Mouse (Mus musculus): ENCODE measurements at regions not wholly inside any gene's neighbourhood (a gene's known extent, or its start where the extent isn't known, plus 50 kb on each side); places are given as distances from the start of the nearest gene placed in this dataset.
A peak's percentile ranks its signal among the peaks of the same experiment; 100 is the strongest.

- ATAC-seq (replicated peaks; ENCODE audit: poor library complexity) = 0 out of 2 replicates have a peak, but pooled peaks have one; percentile 42
Measured at GRCm38 (mm10) chr17:4770052-4770451, 224.1 kb upstream of the Arid1b start.

GRCm38 (mm10) chr17:4778161-4778560, 216.0 kb upstream of the Arid1b start:
- ATAC-seq (replicated peaks; ENCODE audit: poor library complexity) = peak; percentile 98

DNA sequence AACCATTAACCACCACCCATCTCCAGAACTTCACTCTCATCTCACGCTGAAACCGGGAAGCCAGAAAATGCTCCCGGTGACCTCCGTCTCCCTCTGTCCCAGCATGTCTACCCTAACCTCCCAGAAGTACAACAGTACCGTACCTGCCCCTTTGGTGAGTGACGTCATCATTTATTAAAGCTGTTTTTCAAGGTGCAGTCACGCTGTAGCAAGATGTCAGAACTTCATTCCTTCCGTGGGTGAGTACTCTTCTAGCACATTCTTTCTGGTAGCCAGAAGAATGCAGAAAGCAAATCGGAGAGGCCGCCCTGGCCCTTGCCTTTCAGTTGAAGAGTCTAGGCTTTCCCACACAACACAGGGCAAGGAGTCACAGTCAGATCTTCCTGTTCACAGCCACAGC, 215.1 kb upstream of the Arid1b start:
- ATAC-seq (replicated peaks; ENCODE audit: poor library complexity) = no peak

- ATAC-seq (replicated peaks; ENCODE audit: poor library complexity) = no peak
Measured at GRCm38 (mm10) chr17:4781586-4781985, 212.5 kb upstream of the Arid1b start.

GRCm38 (mm10) chr17:4784296-4784695, 209.8 kb upstream of the Arid1b start:
- ATAC-seq (replicated peaks; ENCODE audit: poor library complexity) = no peak

DNA sequence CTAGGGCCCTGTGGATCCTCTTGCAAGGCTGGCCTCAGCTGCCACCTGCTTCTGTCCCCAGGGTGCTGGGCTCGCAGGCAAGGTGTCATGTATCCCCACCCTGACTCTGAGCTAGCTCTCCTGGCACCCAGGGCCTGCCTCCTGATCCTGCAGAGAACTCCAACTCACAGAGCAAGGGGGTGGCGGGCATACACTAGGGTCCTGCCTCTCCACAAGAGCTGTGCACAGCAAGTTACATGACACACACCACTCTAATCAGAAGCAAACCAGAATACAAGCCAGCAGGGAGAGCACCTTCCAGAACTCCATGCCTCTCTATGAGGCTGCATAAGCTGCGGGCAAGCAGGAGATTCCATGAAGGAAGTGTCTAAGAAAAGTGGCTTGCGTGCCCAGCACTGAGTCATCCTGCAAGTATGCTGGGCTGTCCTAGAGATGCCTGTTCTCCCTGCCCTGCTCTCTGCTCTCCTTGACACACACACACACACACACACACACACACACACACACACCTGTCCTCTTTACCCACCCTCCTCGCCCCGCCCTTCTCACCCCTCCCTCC, 208.8 kb upstream of the Arid1b start:
- ATAC-seq (replicated peaks; ENCODE audit: poor library complexity) = no peak

DNA sequence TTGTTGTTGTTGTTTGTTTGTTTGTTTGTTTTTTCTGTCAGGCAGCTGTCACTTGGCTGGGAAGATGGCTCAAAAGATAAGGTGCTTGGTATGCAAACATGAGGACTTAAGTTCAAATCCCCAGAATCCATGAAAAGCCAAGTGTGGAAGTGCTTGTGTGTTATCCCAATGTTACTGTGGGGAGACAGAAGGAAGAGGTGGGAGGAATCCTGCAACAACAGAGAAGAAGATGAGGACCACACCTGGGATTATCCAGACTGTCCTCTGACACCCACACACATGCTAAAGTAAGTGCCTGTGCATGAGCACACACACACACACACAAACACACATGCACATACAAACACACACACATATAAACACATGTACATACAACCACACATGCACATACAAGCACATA, 207.6 kb upstream of the Arid1b start:
- no peak for ATAC-seq (replicated peaks; ENCODE audit: poor library complexity)

GRCm38 (mm10) chr17:4791873-4792272, 202.3 kb upstream of the Arid1b start:
- peak; percentile 86 for ATAC-seq (replicated peaks; ENCODE audit: poor library complexity)

DNA sequence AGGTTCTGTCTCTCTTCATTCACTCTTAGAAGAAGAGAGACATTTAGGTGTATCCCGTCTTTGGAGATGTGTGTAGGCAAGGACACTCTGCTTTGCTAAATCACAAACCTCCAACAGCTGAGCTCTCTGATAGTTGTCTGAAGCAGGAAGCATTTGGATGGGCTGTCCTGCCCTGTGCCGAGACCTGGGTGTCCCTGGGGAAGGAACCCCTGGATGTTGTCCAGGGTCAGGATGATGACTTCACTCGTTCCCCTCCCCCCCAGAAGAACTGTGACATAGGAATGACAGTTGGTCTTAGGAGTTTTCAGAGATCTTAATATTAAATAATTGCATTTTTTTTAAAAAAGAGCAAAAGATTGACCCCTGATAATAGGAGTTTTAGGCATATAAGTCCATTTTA, 197.9 kb upstream of the Arid1b start:
- no peak for ATAC-seq (replicated peaks; ENCODE audit: poor library complexity)

GRCm38 (mm10) chr17:4804013-4804412, 190.1 kb upstream of the Arid1b start:
- ATAC-seq (replicated peaks; ENCODE audit: poor library complexity) = no peak

- no peak for ATAC-seq (replicated peaks; ENCODE audit: poor library complexity)
Measured at GRCm38 (mm10) chr17:4806051-4806450, 188.1 kb upstream of the Arid1b start.

DNA sequence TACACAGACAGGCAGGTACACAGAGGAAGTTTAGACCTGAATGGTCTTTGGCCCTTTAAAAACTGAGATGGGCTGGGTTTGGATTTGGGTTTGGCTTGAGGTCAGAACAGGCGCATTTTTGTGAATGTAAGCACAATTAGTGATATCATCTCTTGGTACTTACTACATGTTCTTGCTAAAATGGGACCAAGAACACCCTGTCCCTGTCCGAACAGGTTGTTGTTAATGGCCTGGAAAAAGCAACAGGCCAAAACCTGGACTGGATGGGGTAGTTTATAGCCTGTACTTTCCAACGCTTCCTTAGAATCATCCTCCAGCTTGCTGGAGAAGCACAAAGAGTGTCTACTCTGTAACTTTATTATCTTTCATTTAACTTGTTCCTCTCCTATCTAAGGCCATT, 185.2 kb upstream of the Arid1b start:
- no peak for ATAC-seq (replicated peaks; ENCODE audit: poor library complexity)

- ATAC-seq (replicated peaks; ENCODE audit: poor library complexity) = no peak
Measured at GRCm38 (mm10) chr17:4813232-4813631, 180.9 kb upstream of the Arid1b start.

GRCm38 (mm10) chr17:4813666-4814065, 180.5 kb upstream of the Arid1b start:
- ATAC-seq (replicated peaks; ENCODE audit: poor library complexity) = no peak

- ATAC-seq (replicated peaks; ENCODE audit: poor library complexity) = no peak
Measured at GRCm38 (mm10) chr17:4825221-4825895, 168.8 kb upstream of the Arid1b start.

GRCm38 (mm10) chr17:4834065-4834464, 160.1 kb upstream of the Arid1b start:
- no peak for ATAC-seq (replicated peaks; ENCODE audit: poor library complexity)

DNA sequence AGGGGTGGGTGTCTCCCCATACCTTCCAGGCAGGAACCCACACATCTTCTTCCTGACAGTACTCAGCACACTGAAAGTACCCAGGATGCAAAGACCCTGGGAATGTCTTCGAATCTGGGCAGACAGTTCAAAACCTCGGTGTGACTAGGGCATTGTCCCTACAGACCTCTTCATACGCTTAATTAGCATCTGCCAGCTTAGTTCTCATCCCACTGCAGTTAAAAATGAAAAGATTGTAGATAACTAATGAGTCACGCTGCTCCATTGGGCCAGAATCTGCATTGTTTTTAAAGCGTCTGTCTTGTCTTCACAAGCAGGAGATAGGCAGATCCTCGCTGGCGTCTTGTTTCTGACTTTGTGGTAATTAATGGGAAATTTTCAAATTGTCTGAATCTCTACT, 159.6 kb upstream of the Arid1b start:
- ATAC-seq (replicated peaks; ENCODE audit: poor library complexity) = no peak

DNA sequence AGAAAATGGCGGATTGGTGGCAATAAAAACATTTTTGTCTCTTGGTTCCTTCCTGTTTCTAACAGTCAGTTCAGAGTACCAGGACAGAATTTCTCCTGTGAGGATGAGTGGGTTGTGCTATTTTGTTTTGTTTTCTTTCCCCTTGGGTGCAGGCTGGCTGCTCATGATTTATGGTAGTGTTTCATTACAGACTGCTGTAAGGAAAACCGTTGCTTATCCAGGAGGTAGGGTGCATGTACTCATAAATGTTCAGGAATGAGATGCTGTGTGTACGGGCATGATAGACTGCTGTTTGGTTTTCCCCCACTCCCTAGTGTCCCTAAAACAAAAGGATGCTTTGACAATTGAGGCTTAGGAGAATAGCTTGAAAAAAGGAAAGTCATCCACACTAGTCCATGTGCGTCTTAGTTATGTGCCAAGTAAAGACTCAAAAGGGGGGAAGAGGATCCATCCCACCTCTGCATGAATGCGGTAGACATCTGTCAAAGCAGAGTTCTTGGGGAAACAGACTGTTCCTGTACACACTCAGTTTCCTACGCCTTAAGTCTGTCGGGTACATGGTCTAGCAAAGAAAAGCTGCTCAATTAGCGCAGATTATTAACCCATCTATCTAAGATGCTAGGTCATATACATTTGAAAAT, 158.9 kb upstream of the Arid1b start:
- no peak for ATAC-seq (replicated peaks; ENCODE audit: poor library complexity)

- peak; percentile 71 for ATAC-seq (replicated peaks; ENCODE audit: poor library complexity)
Measured at GRCm38 (mm10) chr17:4840123-4840522, 154.0 kb upstream of the Arid1b start.

DNA sequence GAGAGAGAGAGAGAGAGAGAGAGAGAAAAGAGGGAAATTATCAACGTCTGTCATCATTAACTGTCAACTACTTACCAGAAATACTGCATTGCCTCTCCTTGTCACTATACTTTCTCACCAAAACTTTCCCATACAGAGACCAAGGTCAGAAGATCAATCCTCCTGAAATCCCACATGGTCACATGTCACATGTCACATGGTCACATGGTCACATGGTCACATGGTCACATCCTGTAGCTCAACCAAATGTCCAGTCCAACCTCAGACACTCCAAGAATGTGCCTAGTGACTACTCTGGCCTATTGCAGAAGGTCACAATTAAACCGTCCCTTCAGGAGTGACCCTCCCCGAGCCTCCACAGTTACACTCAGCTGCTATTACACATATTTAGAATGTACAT, 135.8 kb upstream of the Arid1b start:
- ATAC-seq (replicated peaks; ENCODE audit: poor library complexity) = no peak

- ATAC-seq (replicated peaks; ENCODE audit: poor library complexity) = no peak
Measured at GRCm38 (mm10) chr17:4864901-4865300, 129.2 kb upstream of the Arid1b start.

DNA sequence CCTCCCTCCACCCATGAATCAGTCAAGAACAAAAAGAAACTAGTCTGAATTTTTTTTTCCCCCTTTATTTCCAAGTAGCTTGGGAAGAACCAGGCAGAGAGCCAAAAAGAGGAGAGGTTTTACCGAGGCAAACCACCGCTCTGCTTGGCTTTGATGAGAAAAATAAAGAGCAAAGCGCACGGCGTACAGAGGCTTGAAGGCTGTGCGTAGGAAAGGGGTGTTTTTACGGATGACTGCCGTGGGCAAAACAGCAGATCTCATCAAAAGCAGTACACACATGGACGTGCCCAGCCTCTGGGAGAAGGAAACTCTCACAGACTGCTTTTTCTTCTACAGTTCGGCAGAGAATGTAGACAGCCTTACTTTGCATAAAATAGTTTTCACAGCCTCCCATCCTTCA, 128.5 kb upstream of the Arid1b start:
- ATAC-seq (replicated peaks; ENCODE audit: poor library complexity) = no peak
